Mouse (Mus musculus): Measurements from ENCODE around the gene Rnf212b. TPM values are rescaled to one million over a fixed set of nuclear protein-coding genes. Genes with fewer than 3 reads are reported as not detected.
A peak's percentile ranks its signal among the peaks of the same experiment; 100 is the strongest.
"Not testable (repeated sequence)": the region's sequence is repeated elsewhere in the genome, so short reads cannot be mapped to it uniquely, and the experiment has no call there.

Gene Rnf212b
- polyA plus RNA-seq (2015; fragmentation: Nextera tagmentation; extraction: Ambion mirVana), result not detected in 2 replicates

DNA sequence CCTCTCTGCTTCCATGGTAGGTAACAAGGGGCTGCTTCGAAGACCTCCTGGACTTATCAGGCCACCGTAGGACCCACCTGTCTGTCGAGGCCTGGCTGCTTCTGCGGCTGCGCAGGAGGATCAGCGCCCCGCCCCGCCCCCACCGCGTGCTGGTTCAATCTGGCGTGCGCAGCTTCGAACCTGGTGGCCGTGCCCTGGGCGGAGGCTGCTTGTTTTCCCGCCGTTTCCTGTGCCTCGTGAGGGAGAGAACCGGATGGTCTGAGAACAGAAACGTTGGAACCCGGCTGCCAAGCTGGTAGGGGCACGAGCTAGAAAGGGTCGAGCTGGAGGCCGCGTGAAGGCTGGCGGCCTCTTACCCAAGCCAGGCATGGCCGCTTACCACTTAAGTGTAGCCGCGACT, at the start of gene Rnf212b:
Gene Rnf212b (plus strand): TSS at position 151 of the 400 bp plus-strand sequence.
- no peaks in the 10 kb centered on the region for H3K4me1 ChIP-seq (ENCODE audit: control insufficient read depth, insufficient read depth, low read length)
- H3K36me3 ChIP-seq (ENCODE audit: control insufficient read depth, insufficient read depth, low read length), result no peaks in the 10 kb centered on the region
- no peak within 1 kb of the TSS for H3K4me2 ChIP-seq (ENCODE audit: low read length)
- no peak within 1 kb of the TSS for H3K27ac ChIP-seq (ENCODE audit: low read length)
- H3K9ac ChIP-seq (ENCODE audit: low read depth, low read length), result no peak within 1 kb of the TSS
- H3K4me3 ChIP-seq (ENCODE audit: low read depth, low read length), result no peak within 1 kb of the TSS
- ATAC-seq, result no peak
- H3K27me3 ChIP-seq (ENCODE audit: control insufficient read depth, insufficient read depth, low read depth, low read length), result no peaks in the 10 kb centered on the region
- no peaks in the 10 kb centered on the region for H3K9me3 ChIP-seq (replicated peaks; ENCODE audit: control insufficient read depth, low read length, poor library complexity, severe bottlenecking)
- 85% methylated on average over 29 of the region's 29 CpGs for WGBS

DNA sequence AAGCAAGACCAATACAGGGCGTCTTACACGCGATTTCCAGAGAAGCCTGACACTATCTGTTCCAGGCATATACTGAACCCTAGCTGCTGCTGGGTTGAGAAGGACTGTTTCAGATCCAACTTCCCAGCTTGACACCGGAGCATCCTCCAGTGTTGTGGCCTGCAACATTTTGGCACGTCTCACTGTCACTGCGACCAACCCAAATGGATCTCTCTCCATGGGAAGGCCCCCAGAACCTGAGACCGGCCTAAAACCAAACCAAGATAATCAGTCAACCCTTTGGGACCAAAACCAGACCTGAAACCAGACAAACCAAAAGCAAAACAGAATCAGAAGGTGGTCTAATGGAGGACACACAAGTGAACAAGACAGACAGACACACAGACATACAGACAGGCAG, 47.0 kb upstream of the Rnf212b start:
- not testable (repeated sequence) for H3K27ac ChIP-seq (ENCODE audit: low read length); H3K36me3 ChIP-seq (ENCODE audit: control insufficient read depth, insufficient read depth, low read length); H3K9me3 ChIP-seq (replicated peaks; ENCODE audit: control insufficient read depth, low read length, poor library complexity, severe bottlenecking); H3K27me3 ChIP-seq (ENCODE audit: control insufficient read depth, insufficient read depth, low read depth, low read length); H3K9ac ChIP-seq (ENCODE audit: low read depth, low read length); H3K4me1 ChIP-seq (ENCODE audit: control insufficient read depth, insufficient read depth, low read length); ATAC-seq; H3K4me3 ChIP-seq (ENCODE audit: low read depth, low read length); H3K4me2 ChIP-seq (ENCODE audit: low read length)
- 96% methylated on average over 4 of the region's 7 CpGs for WGBS

DNA sequence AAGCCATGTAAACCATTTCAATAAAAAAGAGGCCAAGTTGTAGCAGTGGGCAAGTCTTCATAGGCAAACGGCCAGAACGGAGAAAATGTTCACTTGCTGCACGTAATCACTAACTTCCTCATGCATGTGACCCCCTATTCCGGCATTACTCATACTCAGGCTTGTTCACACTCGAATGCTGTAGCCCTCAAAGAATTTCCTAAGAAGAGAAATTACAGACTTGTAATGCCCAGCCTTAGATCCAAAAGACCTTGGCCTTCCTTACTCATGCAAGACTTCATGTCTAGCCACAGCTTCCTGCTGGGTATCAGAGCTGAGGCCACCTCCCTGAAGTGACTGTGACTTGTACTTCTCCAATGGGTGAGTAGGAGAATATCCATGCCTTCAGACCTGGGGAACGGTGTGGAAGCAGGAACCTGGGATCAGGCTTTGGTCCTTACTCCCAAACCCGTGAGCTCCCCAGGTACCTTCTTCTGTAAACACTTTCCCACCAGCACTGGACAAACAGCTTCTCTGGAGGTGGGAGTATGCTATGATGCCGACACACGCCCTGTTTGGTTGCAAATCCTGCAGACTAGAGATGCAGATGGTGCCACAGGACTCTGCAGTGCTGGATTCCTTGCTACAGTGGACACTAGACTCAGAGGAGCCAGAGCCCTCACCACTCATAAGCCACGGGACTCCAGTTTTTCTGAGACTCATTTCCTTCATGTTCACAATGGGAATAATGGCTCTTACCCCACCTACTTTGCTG, 45.5 kb upstream of the Rnf212b start:
- Histone ChIP-seq H3K4me1 (ENCODE audit: control insufficient read depth, insufficient read depth, low read length) (no peaks in the 10 kb centered on the region; the same call in none of the 2 replicates), H3K27ac (ENCODE audit: low read length) (no peak overlapping the region), H3K9ac (ENCODE audit: low read depth, low read length) (no peak overlapping the region), H3K36me3 (ENCODE audit: control insufficient read depth, insufficient read depth, low read length) (no peaks in the 10 kb centered on the region), H3K4me2 (ENCODE audit: low read length) (no peak overlapping the region), H3K27me3 (ENCODE audit: control insufficient read depth, insufficient read depth, low read depth, low read length) (no peaks in the 10 kb centered on the region), H3K9me3 (replicated peaks; ENCODE audit: control insufficient read depth, low read length, poor library complexity, severe bottlenecking) (no peaks in the 10 kb centered on the region), H3K4me3 (ENCODE audit: low read depth, low read length) (no peak overlapping the region)
- 89% methylated on average over 10 of the region's 10 CpGs for WGBS
- ATAC-seq, result no peak

DNA sequence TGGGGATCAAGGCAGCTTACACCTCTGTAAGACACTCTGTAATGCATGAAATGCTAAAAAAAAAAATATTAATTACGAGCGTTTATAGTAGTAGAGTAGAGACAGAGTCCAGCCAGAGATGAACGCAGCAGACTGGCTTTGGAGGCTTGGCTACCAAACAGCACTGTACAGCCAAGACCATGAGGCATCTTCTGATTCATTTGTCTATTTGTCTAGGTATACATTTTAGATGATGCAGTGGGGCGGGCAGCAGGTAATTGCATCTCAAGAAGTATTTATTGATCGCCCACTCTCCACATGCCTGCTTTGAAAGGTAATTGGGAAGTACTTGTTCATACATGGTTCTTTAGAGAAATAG, 44.9 kb upstream of the Rnf212b start:
- ATAC-seq, result no peak

DNA sequence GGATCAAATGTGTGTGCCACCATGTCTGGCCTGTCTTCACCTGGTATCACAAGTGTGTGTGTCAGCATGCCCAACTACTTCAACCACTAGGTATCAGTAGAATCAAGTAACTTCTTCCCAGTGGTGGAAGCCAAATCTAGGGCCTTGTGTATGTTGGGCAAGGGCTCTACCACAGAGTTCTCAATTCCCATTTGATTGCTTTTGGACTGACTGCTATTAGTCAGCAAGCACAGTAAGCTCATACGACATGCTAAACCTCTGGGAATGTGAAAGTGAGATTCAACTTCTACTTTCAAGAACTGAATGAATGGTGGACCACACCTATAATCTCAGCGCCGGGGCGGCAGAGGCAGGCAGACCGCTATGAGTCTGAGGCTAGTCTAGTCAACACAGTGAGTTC, 43.6 kb upstream of the Rnf212b start:
- H3K9me3 ChIP-seq (replicated peaks; ENCODE audit: control insufficient read depth, low read length, poor library complexity, severe bottlenecking), result no peaks in the 10 kb centered on the region
- no peaks in the 10 kb centered on the region; the same call in none of the 2 replicates for H3K4me1 ChIP-seq (ENCODE audit: control insufficient read depth, insufficient read depth, low read length)
- 98% methylated on average over 5 of the region's 5 CpGs for WGBS
- H3K4me3 ChIP-seq (ENCODE audit: low read depth, low read length), result no peak overlapping the region
- H3K27me3 ChIP-seq (ENCODE audit: control insufficient read depth, insufficient read depth, low read depth, low read length), result no peaks in the 10 kb centered on the region
- ATAC-seq, result no peak
- no peak overlapping the region for H3K9ac ChIP-seq (ENCODE audit: low read depth, low read length)
- H3K4me2 ChIP-seq (ENCODE audit: low read length), result no peak overlapping the region
- no peaks in the 10 kb centered on the region for H3K36me3 ChIP-seq (ENCODE audit: control insufficient read depth, insufficient read depth, low read length)
- no peak overlapping the region for H3K27ac ChIP-seq (ENCODE audit: low read length)

More for the DNA sequence above, 44.9 kb upstream of the Rnf212b start:
- Histone ChIP-seq H3K27ac (ENCODE audit: low read length) (no peak overlapping the region), H3K27me3 (ENCODE audit: control insufficient read depth, insufficient read depth, low read depth, low read length) (no peaks in the 10 kb centered on the region), H3K4me1 (ENCODE audit: control insufficient read depth, insufficient read depth, low read length) (no peaks in the 10 kb centered on the region; the same call in none of the 2 replicates), H3K4me2 (ENCODE audit: low read length) (no peak overlapping the region), H3K9ac (ENCODE audit: low read depth, low read length) (no peak overlapping the region), H3K4me3 (ENCODE audit: low read depth, low read length) (no peak overlapping the region), H3K36me3 (ENCODE audit: control insufficient read depth, insufficient read depth, low read length) (no peaks in the 10 kb centered on the region), H3K9me3 (replicated peaks; ENCODE audit: control insufficient read depth, low read length, poor library complexity, severe bottlenecking) (no peaks in the 10 kb centered on the region)
- WGBS, result 93% methylated on average over 5 of the region's 5 CpGs

DNA sequence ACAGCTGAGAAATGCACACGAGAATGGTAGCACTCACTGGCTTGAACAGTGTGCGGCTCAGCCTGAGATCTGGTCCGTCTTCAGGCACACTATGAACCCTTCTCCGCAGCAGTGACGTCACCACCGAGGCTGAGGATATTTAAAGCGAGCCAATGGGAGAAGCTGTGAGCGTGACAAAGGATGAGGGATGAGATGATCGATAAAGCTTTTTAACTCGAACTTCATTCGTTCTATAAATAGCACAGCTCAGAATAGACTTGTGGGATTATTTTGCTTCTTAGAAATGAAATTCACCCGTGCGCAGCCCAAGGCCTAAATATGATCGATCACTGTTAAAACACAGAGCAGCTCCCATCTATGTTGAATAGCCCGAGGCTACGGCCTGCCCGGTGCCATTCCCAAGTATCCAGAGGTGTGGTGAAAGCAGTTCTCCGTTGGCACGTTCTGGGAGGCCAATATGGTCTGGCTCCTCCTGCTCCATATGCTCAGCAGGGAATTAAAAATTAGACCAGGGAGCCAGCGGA, 41.5 kb upstream of the Rnf212b start:
- no peaks in the 10 kb centered on the region for H3K27me3 ChIP-seq (ENCODE audit: control insufficient read depth, insufficient read depth, low read depth, low read length)
- H3K9ac ChIP-seq (ENCODE audit: low read depth, low read length), result no peak overlapping the region
- H3K27ac ChIP-seq (ENCODE audit: low read length), result peak overlapping the region; percentile 73
- H3K4me1 ChIP-seq (ENCODE audit: control insufficient read depth, insufficient read depth, low read length), result no peaks in the 10 kb centered on the region; the same call in none of the 2 replicates
- H3K4me3 ChIP-seq (ENCODE audit: low read depth, low read length), result no peak overlapping the region
- H3K9me3 ChIP-seq (replicated peaks; ENCODE audit: control insufficient read depth, low read length, poor library complexity, severe bottlenecking), result no peaks in the 10 kb centered on the region
- peak; percentile 90 for ATAC-seq
- 66% methylated on average over 20 of the region's 20 CpGs for WGBS
- 0 out of 2 replicates have a peak overlapping the region, but pooled peaks have one; percentile 12 for H3K4me2 ChIP-seq (ENCODE audit: low read length)
- no peaks in the 10 kb centered on the region for H3K36me3 ChIP-seq (ENCODE audit: control insufficient read depth, insufficient read depth, low read length)

DNA sequence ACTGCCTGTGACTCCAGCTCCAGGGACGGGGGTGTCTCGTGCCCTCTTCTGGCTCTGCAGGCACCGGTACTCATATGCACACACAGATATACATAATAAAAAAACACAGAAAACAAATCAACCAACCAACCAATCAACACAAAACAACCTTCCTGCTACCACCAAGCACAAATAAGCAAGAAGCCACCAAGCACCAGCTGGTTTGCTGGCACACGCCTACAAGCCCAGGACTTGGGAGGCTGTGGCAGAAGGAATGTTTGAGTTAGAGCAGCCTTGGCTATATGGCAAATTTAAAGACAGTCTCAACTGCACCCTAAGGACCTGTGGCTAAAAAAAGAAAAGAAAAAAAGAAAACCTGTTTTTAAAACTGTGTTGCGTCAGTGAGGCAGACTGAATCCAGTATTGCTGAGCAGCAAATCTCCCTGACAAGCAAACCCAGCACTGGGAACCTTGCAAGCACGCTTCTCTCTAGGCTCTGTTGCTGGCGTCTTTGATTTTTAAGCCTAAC, 38.4 kb upstream of the Rnf212b start:
- no peak overlapping the region for H3K4me3 ChIP-seq (ENCODE audit: low read depth, low read length)
- H3K4me2 ChIP-seq (ENCODE audit: low read length), result no peak overlapping the region
- no peaks in the 10 kb centered on the region for H3K27me3 ChIP-seq (ENCODE audit: control insufficient read depth, insufficient read depth, low read depth, low read length)
- ATAC-seq, result no peak
- H3K36me3 ChIP-seq (ENCODE audit: control insufficient read depth, insufficient read depth, low read length), result no peaks in the 10 kb centered on the region
- H3K4me1 ChIP-seq (ENCODE audit: control insufficient read depth, insufficient read depth, low read length), result peaks cover 6% of the 10 kb centered on the region
- WGBS, result 91% methylated on average over 7 of the region's 7 CpGs
- no peaks in the 10 kb centered on the region for H3K9me3 ChIP-seq (replicated peaks; ENCODE audit: control insufficient read depth, low read length, poor library complexity, severe bottlenecking)
- H3K9ac ChIP-seq (ENCODE audit: low read depth, low read length), result no peak overlapping the region
- no peak overlapping the region for H3K27ac ChIP-seq (ENCODE audit: low read length)

DNA sequence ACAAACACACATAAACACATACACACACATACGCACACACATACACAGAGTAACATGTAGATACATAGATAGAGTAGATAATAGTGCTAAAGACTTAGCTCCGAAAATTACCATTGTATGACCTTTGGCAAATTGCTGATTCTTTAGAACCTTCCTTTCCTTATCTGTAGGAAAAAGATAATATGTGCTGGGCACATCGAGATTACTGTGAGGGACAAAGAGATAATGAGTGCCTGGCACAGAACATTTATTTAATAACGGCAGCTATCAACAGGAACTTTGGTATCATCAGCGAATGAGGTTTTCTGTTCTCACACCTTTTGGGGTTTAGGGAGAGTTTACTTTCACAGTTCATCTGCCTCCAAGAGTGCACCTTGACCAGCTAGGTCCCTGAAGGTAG, 37.2 kb upstream of the Rnf212b start:
- Histone ChIP-seq H3K4me1 (ENCODE audit: control insufficient read depth, insufficient read depth, low read length) (peaks cover 6% of the 10 kb centered on the region), H3K27me3 (ENCODE audit: control insufficient read depth, insufficient read depth, low read depth, low read length) (no peaks in the 10 kb centered on the region), H3K36me3 (ENCODE audit: control insufficient read depth, insufficient read depth, low read length) (no peaks in the 10 kb centered on the region), H3K4me3 (ENCODE audit: low read depth, low read length) (no peak overlapping the region), H3K9me3 (replicated peaks; ENCODE audit: control insufficient read depth, low read length, poor library complexity, severe bottlenecking) (no peaks in the 10 kb centered on the region), H3K27ac (ENCODE audit: low read length) (no peak overlapping the region), H3K9ac (ENCODE audit: low read depth, low read length) (no peak overlapping the region), H3K4me2 (ENCODE audit: low read length) (no peak overlapping the region)
- 86% methylated on average over 5 of the region's 5 CpGs for WGBS
- ATAC-seq, result no peak

DNA sequence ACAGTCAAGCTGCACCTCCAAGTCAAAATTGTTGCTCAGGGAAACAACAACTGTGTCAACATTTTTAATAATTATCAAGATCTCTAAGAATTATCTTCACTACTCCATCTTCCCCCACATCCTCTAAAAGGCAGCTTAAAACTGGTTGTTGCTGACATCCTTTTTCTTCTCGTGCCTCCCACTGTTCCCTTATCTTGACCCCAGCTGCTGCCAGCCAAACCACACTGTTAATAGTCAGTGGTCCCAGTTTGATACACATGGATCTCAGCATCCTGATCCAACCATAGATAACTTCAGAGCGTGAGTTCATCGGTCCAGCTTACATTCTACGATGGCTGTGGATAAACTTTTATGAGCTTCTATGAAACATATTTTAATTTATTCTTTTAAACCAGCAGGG, 36.0 kb upstream of the Rnf212b start:
- Histone ChIP-seq H3K4me2 (ENCODE audit: low read length) (no peak overlapping the region), H3K4me1 (ENCODE audit: control insufficient read depth, insufficient read depth, low read length) (peaks cover 6% of the 10 kb centered on the region), H3K4me3 (ENCODE audit: low read depth, low read length) (no peak overlapping the region), H3K27ac (ENCODE audit: low read length) (no peak overlapping the region), H3K9me3 (replicated peaks; ENCODE audit: control insufficient read depth, low read length, poor library complexity, severe bottlenecking) (no peaks in the 10 kb centered on the region), H3K27me3 (ENCODE audit: control insufficient read depth, insufficient read depth, low read depth, low read length) (no peaks in the 10 kb centered on the region), H3K9ac (ENCODE audit: low read depth, low read length) (no peak overlapping the region), H3K36me3 (ENCODE audit: control insufficient read depth, insufficient read depth, low read length) (no peaks in the 10 kb centered on the region)
- ATAC-seq, result no peak
- 85% methylated on average over 4 of the region's 4 CpGs for WGBS

Data from midbrain, embryonic 16.5 days (tissue).